Mouse (Mus musculus) C2C12 (cell line): ENCODE results near the gene Isg20. TPM values are rescaled to one million over a fixed set of nuclear protein-coding genes. Genes with fewer than 3 reads are reported as not detected.
A peak's percentile ranks its signal among the peaks of the same experiment; 100 is the strongest.

Experiments
- H3K27me3 ChIP-seq: one replicate; pipeline ENCODE4 v1.6.1; 2011; ENCODE audit not compliant: control insufficient read depth, insufficient read depth, insufficient read length
- H3K36me3 ChIP-seq: one replicate; pipeline ENCODE4 v1.6.1; 2011; ENCODE audit not compliant: control insufficient read depth, insufficient read depth
- H3K4me3 ChIP-seq: one replicate; pipeline ENCODE4 v1.5.1; 2011; ENCODE audit warnings: mild to moderate bottlenecking, control low read depth; ENCODE audit not compliant: poor library complexity, insufficient read depth, severe bottlenecking
- H3K79me2 ChIP-seq: one replicate; pipeline ENCODE4 v1.6.1; 2011; ENCODE audit not compliant: control insufficient read depth, insufficient read depth
- H3K79me3 ChIP-seq: one replicate; pipeline ENCODE4 v1.6.1; 2011; ENCODE audit warnings: low read depth, control low read depth
- H3ac ChIP-seq: one replicate; pipeline ENCODE3; 2011; ENCODE audit warnings: low read depth; ENCODE audit not compliant: control insufficient read depth, insufficient read length
- CEBPB ChIP-seq: IDR thresholded peaks from one replicate; pipeline ENCODE4 v1.6.1; 2011; ENCODE audit warnings: low read depth, mild to moderate bottlenecking, control low read depth, moderate library complexity
- CTCF ChIP-seq: IDR thresholded peaks from one replicate; pipeline ENCODE4 v1.5.1; 2011; ENCODE audit not compliant: control insufficient read depth, insufficient read depth, insufficient read length
- FOSL1 ChIP-seq: IDR thresholded peaks from one replicate; pipeline ENCODE4 v1.8.0; 2011; ENCODE audit warnings: mild to moderate bottlenecking, low read length; ENCODE audit not compliant: poor library complexity, insufficient read depth, severe bottlenecking
- MAX ChIP-seq: IDR thresholded peaks from one replicate; pipeline ENCODE4 v1.6.1; 2011; ENCODE audit warnings: mild to moderate bottlenecking, control low read depth
- MYOD1 ChIP-seq: IDR thresholded peaks from one replicate; pipeline ENCODE4 v1.6.1; 2011; ENCODE audit warnings: low read depth; ENCODE audit not compliant: control insufficient read depth, insufficient read length
- MYOG ChIP-seq: IDR thresholded peaks from one replicate; pipeline ENCODE4 v1.6.1; 2011; ENCODE audit not compliant: control insufficient read depth, insufficient read length; ENCODE audit errors: extremely low read depth
- USF1 ChIP-seq: IDR thresholded peaks from one replicate; pipeline ENCODE4 v1.6.1; 2011; ENCODE audit warnings: low read depth, mild to moderate bottlenecking, control low read depth, moderate library complexity
- polyA plus RNA-seq: library from polyadenylated mRNA; unstranded; fragments of >200 nt; fragmentation: generic; extraction: Trizol; gene quantifications from one replicate; pipeline ENCODE4 v1.2.1, GENCODE M21; 2012; ENCODE audit warnings: missing spikeins

Isg20 gene
- polyA plus RNA-seq, 1 experiment, result 5.3 TPM

DNA sequence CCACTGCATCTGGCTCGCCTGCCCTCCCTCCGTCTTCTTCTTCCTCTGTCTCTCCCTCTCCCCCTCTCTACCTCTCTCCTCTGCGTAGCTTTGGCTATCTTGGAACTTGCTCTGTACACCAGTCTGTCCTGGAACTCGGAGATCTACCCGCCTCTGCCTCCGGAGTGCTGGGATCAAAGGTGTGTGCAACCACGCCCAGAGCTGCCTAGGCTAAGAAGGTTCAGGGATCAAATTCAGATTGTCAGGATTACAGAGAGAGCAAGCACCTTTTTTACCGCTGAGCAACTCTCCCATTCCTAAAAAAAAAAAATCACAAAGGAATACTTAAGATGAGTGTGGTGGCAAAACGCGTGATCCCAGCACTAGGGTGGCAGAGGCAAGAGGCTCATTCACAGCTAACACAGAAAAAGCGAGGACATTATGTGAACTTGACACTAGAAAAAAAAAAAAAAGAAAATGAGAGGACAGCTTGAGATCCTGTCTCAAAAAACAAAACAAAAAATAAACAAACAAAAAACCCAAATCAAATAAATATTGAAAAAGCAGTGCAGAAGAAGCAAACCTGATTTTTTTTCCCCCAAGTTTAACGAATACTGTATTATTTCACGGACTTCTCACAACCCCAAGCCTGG lies 18.1 kb upstream of the Isg20 start:
- Histone ChIP-seq H3K27me3 (peaks cover 5% of the 10 kb centered on the region), H3K79me2 (peaks cover 33% of the 10 kb centered on the region), H3ac (no peak overlapping the region), H3K79me3 (peaks cover 29% of the 10 kb centered on the region), H3K4me3 (no peak overlapping the region), H3K36me3 (peaks cover 5% of the 10 kb centered on the region)
- TF ChIP-seq MYOG (no peak), CEBPB (no peak), MAX (no peak), CTCF (no peak), FOSL1 (no peak), USF1 (no peak), MYOD1 (no peak)

DNA sequence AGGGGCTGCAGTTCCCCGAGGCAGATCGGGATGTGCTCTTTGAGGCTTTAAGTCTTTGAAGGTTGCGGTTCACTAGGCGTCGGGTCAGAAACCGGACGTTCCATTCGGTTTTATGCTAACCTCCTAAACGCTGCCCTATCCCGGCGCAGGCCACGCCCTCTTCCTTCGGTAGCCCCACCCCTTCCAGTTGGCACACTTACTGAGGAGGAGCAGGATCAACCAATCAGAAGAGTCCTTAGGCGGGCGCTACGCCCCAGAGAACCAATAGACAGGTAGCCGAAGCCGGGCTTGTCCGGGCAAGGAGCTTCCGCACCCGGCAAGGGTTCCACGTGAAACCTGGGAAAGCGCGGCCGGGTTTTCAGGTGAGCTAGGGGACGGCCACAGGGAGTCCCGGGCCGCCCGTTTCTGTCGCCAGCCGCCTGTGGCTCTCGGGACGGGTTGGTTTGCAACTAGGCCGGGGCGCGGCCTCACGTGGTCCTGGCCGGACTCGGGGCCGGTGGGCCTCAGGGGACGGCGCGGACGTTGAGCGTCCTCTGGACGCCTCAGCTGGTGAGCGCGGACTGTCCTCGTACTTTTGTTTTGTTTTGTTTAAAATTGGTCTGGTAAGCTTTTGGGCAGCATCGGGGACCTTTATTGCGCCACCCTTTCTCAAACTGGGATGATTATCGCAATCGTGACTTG lies 17.4 kb upstream of the Isg20 start, which contains the start of gene Aen:
TSS of gene Aen (plus strand) at position 202 of the 681 bp plus-strand sequence.
- no peak for TF ChIP-seq MYOG
- peak; percentile 87 for TF ChIP-seq MAX

DNA sequence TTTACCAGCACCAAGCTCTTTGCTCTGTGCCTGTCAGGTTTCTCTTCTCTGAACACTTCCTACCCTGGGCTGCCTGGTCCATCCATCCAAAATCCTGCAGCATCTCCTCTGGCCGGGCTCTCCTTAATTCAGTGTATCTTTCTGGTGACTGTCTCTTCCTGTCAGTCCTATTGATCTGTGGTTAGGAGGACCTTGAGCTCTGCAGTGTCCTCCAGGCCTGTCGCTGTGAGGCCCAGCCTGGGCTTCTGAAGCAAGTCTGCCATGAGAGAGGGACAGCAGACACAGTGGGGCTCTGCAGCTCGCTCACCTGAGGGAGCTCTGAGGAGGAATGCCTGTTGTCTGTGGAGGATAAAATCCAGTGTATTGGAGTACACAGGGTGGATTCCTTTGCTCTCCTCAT lies 15.7 kb upstream of the Isg20 start:
- Histone ChIP-seq H3K79me3 (peaks cover 38% of the 10 kb centered on the region), H3K27me3 (peaks cover under 1% of the 10 kb centered on the region), H3K4me3 (no peak overlapping the region), H3ac (peak overlapping the region; percentile 23), H3K79me2 (peaks cover 44% of the 10 kb centered on the region), H3K36me3 (peaks cover 13% of the 10 kb centered on the region)
- TF ChIP-seq FOSL1, result no peak
- TF ChIP-seq MYOD1, result no peak
- no peak for TF ChIP-seq MYOG
- no peak for TF ChIP-seq CTCF
- TF ChIP-seq USF1, result no peak
- TF ChIP-seq CEBPB, result no peak
- TF ChIP-seq MAX, result no peak

More for the DNA sequence above, 17.4 kb upstream of the Isg20 start, which contains the start of gene Aen:
- H3K27me3 ChIP-seq, result peaks cover 4% of the 10 kb centered on the region
- H3K4me3 ChIP-seq, result peak within 1 kb of the TSS; percentile 84
- H3K79me2 ChIP-seq, result peaks cover 33% of the 10 kb centered on the region
- peaks cover 29% of the 10 kb centered on the region for H3K79me3 ChIP-seq
- H3ac ChIP-seq, result peak within 1 kb of the TSS; percentile 89
- peaks cover 5% of the 10 kb centered on the region for H3K36me3 ChIP-seq

DNA sequence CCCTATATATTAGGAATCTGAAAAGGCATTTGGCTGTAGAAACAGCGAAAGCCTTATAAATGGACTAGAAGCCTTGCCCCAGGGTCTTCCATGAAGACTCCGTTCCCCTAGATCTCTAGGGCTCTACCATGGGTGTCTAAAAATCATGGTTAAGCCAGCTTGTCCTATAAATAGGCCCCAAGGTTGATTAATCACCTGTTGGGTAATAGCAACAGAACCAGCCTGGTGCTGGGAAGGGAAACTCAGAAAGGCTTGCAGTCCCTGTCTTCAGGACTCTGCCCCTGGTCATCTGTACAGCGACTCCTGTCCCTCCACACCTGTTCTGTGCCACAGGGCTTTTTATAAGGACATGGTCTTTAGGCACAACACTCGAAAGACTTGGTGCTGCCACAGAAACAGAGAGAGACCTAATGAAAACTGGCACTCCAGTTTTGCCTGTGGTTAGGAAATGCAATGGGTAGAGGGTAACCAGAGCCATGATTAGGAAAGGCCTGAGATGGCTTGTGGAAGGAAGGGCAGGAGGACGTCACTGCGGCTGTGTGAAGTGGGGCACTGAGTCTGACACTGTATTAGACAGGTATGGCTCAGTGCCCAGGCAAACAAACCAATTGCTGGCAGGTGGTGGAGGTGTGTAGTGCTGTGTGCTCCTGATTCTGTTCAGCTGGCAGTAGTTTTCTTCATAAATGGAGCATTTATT lies 9.9 kb upstream of the Isg20 start:
- Histone ChIP-seq H3K79me2 (peaks cover 47% of the 10 kb centered on the region), H3K4me3 (no peak overlapping the region), H3K79me3 (peaks cover 39% of the 10 kb centered on the region), H3K27me3 (no peaks in the 10 kb centered on the region), H3K36me3 (peaks cover 55% of the 10 kb centered on the region), H3ac (no peak overlapping the region)
- TF ChIP-seq FOSL1, result no peak
- no peak for TF ChIP-seq MAX
- TF ChIP-seq CEBPB, result no peak
- TF ChIP-seq MYOG, result no peak
- no peak for TF ChIP-seq CTCF
- TF ChIP-seq USF1, result no peak

DNA sequence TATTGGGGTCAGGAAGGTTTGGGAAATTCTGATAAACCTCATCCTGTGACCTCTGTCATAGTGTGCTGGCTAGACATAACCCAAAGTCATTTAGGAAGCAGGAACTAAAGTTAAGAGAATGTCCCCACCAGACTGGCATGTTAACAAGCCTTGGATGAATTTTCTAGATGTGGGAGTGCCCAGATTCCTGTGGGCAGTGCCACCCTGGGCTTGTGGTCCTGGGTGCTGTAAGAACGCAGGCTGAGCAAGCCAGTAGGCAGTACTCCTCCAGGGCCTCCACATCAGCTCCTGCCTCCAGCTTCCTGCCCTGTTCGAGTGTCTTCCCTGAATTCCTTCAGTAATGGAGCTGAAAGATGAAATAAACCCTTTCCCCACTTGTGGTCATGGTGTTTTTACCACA lies 9.0 kb upstream of the Isg20 start:
- H3ac ChIP-seq, result no peak overlapping the region
- H3K36me3 ChIP-seq, result peaks cover 62% of the 10 kb centered on the region
- TF ChIP-seq CTCF (no peak), CEBPB (no peak), USF1 (no peak), MYOG (no peak), MYOD1 (no peak), MAX (no peak), FOSL1 (no peak)
- peaks cover 41% of the 10 kb centered on the region for H3K79me2 ChIP-seq
- H3K27me3 ChIP-seq, result no peaks in the 10 kb centered on the region
- H3K79me3 ChIP-seq, result peaks cover 34% of the 10 kb centered on the region
- no peak overlapping the region for H3K4me3 ChIP-seq

DNA sequence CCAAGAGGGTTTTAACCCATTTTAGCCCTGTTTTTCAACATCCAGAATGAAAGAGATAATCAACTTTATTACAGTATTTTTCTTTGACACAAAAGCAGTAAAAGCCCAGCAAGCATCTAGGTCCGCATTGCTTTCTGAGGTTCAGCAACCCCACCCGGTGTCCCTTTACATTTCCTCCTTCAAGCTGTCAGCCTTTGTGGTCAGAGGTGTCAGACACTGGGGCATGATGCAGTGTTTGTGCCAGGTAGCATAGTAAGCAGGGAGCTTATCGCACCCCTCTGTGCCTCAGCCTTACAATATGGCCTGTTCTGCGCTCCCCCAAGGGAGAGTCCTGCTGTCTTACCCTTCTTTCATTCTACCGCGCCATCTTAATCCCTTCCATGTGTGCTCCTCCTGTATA lies 4.2 kb upstream of the Isg20 start:
- no peak overlapping the region for H3ac ChIP-seq
- no peak for TF ChIP-seq CEBPB
- TF ChIP-seq USF1, result no peak
- no peak for TF ChIP-seq MAX
- no peak for TF ChIP-seq MYOD1
- H3K79me3 ChIP-seq, result peaks cover 13% of the 10 kb centered on the region
- no peak overlapping the region for H3K4me3 ChIP-seq
- H3K36me3 ChIP-seq, result peaks cover 52% of the 10 kb centered on the region
- no peaks in the 10 kb centered on the region for H3K27me3 ChIP-seq
- peaks cover 16% of the 10 kb centered on the region for H3K79me2 ChIP-seq
